Mouse (Mus musculus) lung, postnatal 0 days (tissue): ENCODE data around the gene Gse1. TPM values are rescaled to one million over a fixed set of nuclear protein-coding genes. Genes with fewer than 3 reads are reported as not detected.
A peak's percentile ranks its signal among the peaks of the same experiment; 100 is the strongest.

Experiments used
- ATAC-seq: fragments of 200-750 bp; cut with Nextera tagmentation; 2 replicates; pipeline ENCODE4 v1.8.0; 2017; ENCODE audit warnings: moderate library complexity
- DNase-seq: peaks from one replicate; pipeline ENCODE4 v3.0.0-alpha.2; 2016; ENCODE audit warnings: low spot score
- H3K27ac ChIP-seq: fragments of 300-500 bp; sonication (generic); 2 replicates; pipeline ENCODE4 v1.5.1; 2014; ENCODE audit warnings: antibody characterized with exemption, mild to moderate bottlenecking, low read length, mixed read lengths
- H3K27me3 ChIP-seq: fragments of 300-500 bp; sonication (generic); replicated peaks from 2 replicates; pipeline ENCODE4 v1.6.1; 2014; ENCODE audit warnings: low read length, mixed read lengths; ENCODE audit not compliant: insufficient read depth
- H3K36me3 ChIP-seq: fragments of 300-500 bp; sonication (generic); 2 replicates; pipeline ENCODE4 v1.6.1; 2014; ENCODE audit warnings: low read length, mixed read lengths; ENCODE audit not compliant: insufficient read depth
- H3K4me1 ChIP-seq: fragments of 300-500 bp; sonication (generic); 2 replicates; pipeline ENCODE4 v1.6.1; 2014; ENCODE audit warnings: antibody characterized with exemption, low read depth, low read length, mixed read lengths; ENCODE audit not compliant: insufficient read depth
- H3K4me2 ChIP-seq: fragments of 300-500 bp; sonication (generic); replicated peaks from 2 replicates; pipeline ENCODE4 v1.6.1; 2014; ENCODE audit warnings: low read depth, mild to moderate bottlenecking, low read length, moderate library complexity, mixed read lengths
- H3K4me3 ChIP-seq: fragments of 300-500 bp; sonication (generic); 2 replicates; pipeline ENCODE4 v1.5.1; 2014; ENCODE audit warnings: low read depth, low read length
- H3K9ac ChIP-seq: fragments of 300-500 bp; sonication (generic); replicated peaks from 2 replicates; pipeline ENCODE4 v1.6.1; 2014; ENCODE audit warnings: low read depth, mild to moderate bottlenecking
- H3K9me3 ChIP-seq: fragments of 300-500 bp; sonication (generic); 2 replicates; pipeline ENCODE4 v1.6.1; 2016; ENCODE audit warnings: low read length, mixed read lengths
- CTCF ChIP-seq: IDR thresholded peaks from 2 replicates; pipeline ENCODE4 v1.5.1; 2016; ENCODE audit warnings: antibody characterized with exemption, mild to moderate bottlenecking
- EP300 ChIP-seq: IDR thresholded peaks from 2 replicates; pipeline ENCODE4 v1.6.1; 2016; ENCODE audit warnings: antibody characterized with exemption, mild to moderate bottlenecking, control low read depth
- WGBS: fragments of 180-500 bp; shearing (Covaris S2); extraction: QIAGEN DNeasy Blood & Tissue Kit; methylation state at CpG from one replicate; pipeline ENCODE4 v1.1.7; 2014; 5-methylcytosine and 5-hydroxymethylcytosine counted together
- polyA plus RNA-seq: library from polyadenylated mRNA; unstranded; fragments of >200 nt; fragmentation: Nextera tagmentation; extraction: Ambion mirVana; gene quantifications from 2 replicates; pipeline ENCODE4 v1.2.1, GENCODE M21; 2015

The Gse1 gene
- polyA plus RNA-seq, 1 experiment from 2014 or later, result 9.9 TPM

DNA sequence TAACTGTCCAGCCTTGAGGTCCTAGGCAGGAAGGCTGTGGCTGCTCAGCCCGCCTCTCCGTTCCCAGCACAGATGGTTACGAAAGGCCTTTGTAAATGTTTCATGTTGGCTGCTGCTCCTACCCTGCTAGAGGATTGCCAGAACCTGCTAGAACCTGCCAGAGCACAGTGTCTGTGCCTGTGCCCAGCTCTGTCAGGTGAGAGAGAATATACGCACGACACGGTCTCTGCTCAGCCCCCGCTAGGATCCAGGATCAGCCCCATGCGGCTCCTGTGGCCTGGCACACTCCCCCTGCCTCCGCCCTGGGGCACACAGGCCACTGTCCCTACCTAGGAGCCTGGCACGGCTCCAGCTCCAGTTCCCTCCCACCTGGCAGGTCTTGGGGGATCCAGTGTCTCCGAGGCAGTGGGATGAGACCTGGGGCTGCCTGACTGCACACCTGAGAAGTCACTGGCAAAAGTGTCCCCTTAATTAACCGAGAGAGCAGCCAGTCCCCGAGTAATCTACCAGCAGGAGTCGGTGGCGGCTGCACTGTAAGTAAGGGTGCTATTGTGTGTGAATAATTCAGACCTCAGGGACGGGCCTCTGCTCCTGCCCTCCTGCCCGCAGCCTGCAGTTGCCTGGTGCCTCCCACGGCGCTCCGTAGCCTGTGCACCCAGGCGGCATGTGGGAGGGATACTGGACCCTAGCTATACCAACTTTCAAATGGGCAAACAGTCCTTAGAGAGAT is 209.6 kb downstream of the Gse1 start:
- Histone ChIP-seq H3K4me2 (no peak overlapping the region), H3K4me1 (peaks cover 17% of the 10 kb centered on the region; the same call in 1 of the 2 replicates), H3K27ac (no peak overlapping the region; the same call in 1 of the 2 replicates), H3K27me3 (no peaks in the 10 kb centered on the region), H3K4me3 (no peak overlapping the region), H3K36me3 (no peaks in the 10 kb centered on the region), H3K9ac (no peak overlapping the region), H3K9me3 (no peaks in the 10 kb centered on the region)
- WGBS, result 68% methylated on average over 21 of the region's 21 CpGs
- no peak for DNase-seq
- 0 out of 2 replicates have a peak, but pooled peaks have one; percentile 10 for ATAC-seq
- no peak for TF ChIP-seq CTCF
- no peak for TF ChIP-seq EP300

- no peaks in the 10 kb centered on the region for H3K27me3 ChIP-seq
- WGBS, result 40% methylated on average over 19 of the region's 19 CpGs
- H3K4me3 ChIP-seq, result no peak overlapping the region
- no peaks in the 10 kb centered on the region for H3K9me3 ChIP-seq
- TF ChIP-seq EP300 (no peak), CTCF (no peak)
- ATAC-seq (no peak), DNase-seq (no peak)
- H3K27ac ChIP-seq, result no peak overlapping the region
- no peak overlapping the region for H3K4me2 ChIP-seq
- H3K4me1 ChIP-seq, result peaks cover 18% of the 10 kb centered on the region; the same call in 1 of the 2 replicates
- no peak overlapping the region for H3K9ac ChIP-seq
- H3K36me3 ChIP-seq, result no peaks in the 10 kb centered on the region
Observed at GRCm38 (mm10) chr8:120439309-120439708, 211.1 kb downstream of the Gse1 start.

GRCm38 (mm10) chr8:120440739-120441138 is 212.5 kb downstream of the Gse1 start:
- Histone ChIP-seq H3K4me1 (peaks cover 18% of the 10 kb centered on the region; the same call in 1 of the 2 replicates), H3K4me3 (no peak overlapping the region), H3K9ac (no peak overlapping the region), H3K27me3 (no peaks in the 10 kb centered on the region), H3K27ac (no peak overlapping the region), H3K36me3 (no peaks in the 10 kb centered on the region), H3K4me2 (no peak overlapping the region), H3K9me3 (no peaks in the 10 kb centered on the region)
- no peak for ATAC-seq
- 83% methylated on average over 12 of the region's 12 CpGs for WGBS
- TF ChIP-seq CTCF (no peak), EP300 (no peak)
- DNase-seq, result no peak

GRCm38 (mm10) chr8:120441637-120442036 is 213.4 kb downstream of the Gse1 start:
- peaks cover 18% of the 10 kb centered on the region; the same call in 1 of the 2 replicates for H3K4me1 ChIP-seq
- peak; percentile 25; the same call in 1 of the 2 replicates for ATAC-seq
- no peaks in the 10 kb centered on the region for H3K36me3 ChIP-seq
- H3K4me2 ChIP-seq, result no peak overlapping the region
- H3K9me3 ChIP-seq, result no peaks in the 10 kb centered on the region
- no peak overlapping the region for H3K4me3 ChIP-seq
- no peak for DNase-seq
- no peak overlapping the region for H3K27ac ChIP-seq
- H3K27me3 ChIP-seq, result no peaks in the 10 kb centered on the region
- WGBS, result 56% methylated on average over 6 of the region's 6 CpGs
- H3K9ac ChIP-seq, result no peak overlapping the region
- TF ChIP-seq CTCF, result no peak
- TF ChIP-seq EP300, result no peak

DNA sequence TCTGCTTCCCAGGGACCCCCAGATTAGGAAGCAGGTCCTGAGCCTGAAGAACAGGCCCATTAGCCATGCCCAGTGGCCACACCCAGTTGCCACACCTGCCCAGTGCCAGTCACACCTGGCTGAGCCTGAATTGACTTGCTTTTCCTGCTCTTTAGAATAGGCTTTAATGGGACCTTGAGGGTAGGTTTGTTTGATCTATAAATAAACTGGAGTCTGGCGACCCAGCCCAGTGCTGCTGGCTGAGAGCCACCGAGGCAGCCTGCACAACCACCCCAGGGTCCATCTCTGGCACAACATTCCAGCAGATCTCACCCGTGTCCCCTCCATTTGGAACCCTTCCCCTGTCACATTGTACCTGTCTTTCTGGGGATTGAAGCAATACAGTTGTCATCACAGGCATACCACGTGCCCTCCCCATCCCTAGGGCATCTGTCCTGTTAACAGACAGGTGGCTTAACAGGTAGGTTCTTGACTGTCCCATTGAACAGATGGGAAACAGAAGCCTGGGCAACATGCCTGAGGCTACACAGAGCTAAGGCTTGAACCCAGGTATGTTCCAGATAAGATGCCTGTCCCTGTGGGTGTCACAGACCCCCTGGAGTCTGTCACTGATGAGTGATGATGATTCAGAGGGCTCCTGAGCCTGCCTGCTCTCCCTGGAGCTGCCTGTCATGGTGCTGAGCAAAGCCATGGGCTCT is 214.2 kb downstream of the Gse1 start:
- no peaks in the 10 kb centered on the region for H3K36me3 ChIP-seq
- H3K4me2 ChIP-seq, result no peak overlapping the region
- peaks cover 18% of the 10 kb centered on the region; the same call in 1 of the 2 replicates for H3K4me1 ChIP-seq
- H3K27me3 ChIP-seq, result no peaks in the 10 kb centered on the region
- H3K9ac ChIP-seq, result no peak overlapping the region
- DNase-seq (peak; percentile 47), ATAC-seq (peak; percentile 29; the same call in 1 of the 2 replicates)
- H3K4me3 ChIP-seq, result no peak overlapping the region
- no peaks in the 10 kb centered on the region for H3K9me3 ChIP-seq
- WGBS, result 28% methylated on average over 4 of the region's 4 CpGs
- H3K27ac ChIP-seq, result no peak overlapping the region
- TF ChIP-seq CTCF, result no peak
- TF ChIP-seq EP300, result no peak

DNA sequence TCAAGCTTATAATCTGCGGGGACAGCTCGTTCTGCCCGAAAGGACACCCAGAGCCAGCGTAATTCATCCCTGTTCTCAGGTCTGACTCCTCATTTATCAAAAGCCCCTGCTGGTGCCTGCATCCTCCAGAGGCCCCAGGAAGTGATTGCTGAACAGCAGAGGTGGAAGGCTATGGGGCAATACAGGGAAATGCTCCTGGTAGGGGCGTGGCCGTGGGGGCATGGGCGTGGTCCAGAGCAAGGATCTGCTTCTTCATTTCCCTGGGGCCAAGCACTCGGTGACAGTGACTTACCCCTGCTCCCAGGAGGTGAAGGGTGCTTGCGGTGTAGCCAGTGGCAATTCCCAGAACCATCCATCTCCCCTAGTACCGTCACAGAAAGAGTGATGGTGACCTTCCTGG is 217.0 kb downstream of the Gse1 start:
- no peaks in the 10 kb centered on the region for H3K36me3 ChIP-seq
- no peak overlapping the region for H3K27ac ChIP-seq
- H3K4me3 ChIP-seq, result no peak overlapping the region
- H3K27me3 ChIP-seq, result no peaks in the 10 kb centered on the region
- peak; percentile 29; the same call in 1 of the 2 replicates for ATAC-seq
- TF ChIP-seq CTCF (no peak), EP300 (no peak)
- peaks cover 23% of the 10 kb centered on the region; the same call in 1 of the 2 replicates for H3K4me1 ChIP-seq
- no peak overlapping the region for H3K9ac ChIP-seq
- 57% methylated on average over 10 of the region's 10 CpGs for WGBS
- H3K4me2 ChIP-seq, result no peak overlapping the region
- H3K9me3 ChIP-seq, result no peaks in the 10 kb centered on the region
- peak; percentile 63 for DNase-seq
